Mouse (Mus musculus) intestine, postnatal 0 days (tissue): ENCODE data around the gene Fahd1. TPM values are rescaled to one million over a fixed set of nuclear protein-coding genes. Genes with fewer than 3 reads are reported as not detected.

ENCODE experiments used
- ATAC-seq: fragments of 200-750 bp; cut with Nextera tagmentation; 2 replicates; pipeline ENCODE4 v1.8.0; 2017; ENCODE audit warnings: mild to moderate bottlenecking, moderate TSS enrichment, moderate library complexity
- H3K27ac ChIP-seq: fragments of 300-500 bp; sonication (generic); 2 replicates; pipeline ENCODE4 v1.5.1; 2014; ENCODE audit warnings: mild to moderate bottlenecking, low read depth, low read length, moderate library complexity
- H3K27me3 ChIP-seq: fragments of 300-500 bp; sonication (generic); replicated peaks from 2 replicates; pipeline ENCODE4 v1.6.1; 2014; ENCODE audit warnings: low read length, mixed read lengths; ENCODE audit not compliant: control insufficient read depth, insufficient read depth
- H3K36me3 ChIP-seq: fragments of 300-500 bp; sonication (generic); 2 replicates; pipeline ENCODE4 v1.6.1; 2014; ENCODE audit warnings: mild to moderate bottlenecking, moderate library complexity; ENCODE audit not compliant: control insufficient read depth, insufficient read depth
- H3K4me1 ChIP-seq: fragments of 300-500 bp; sonication (generic); replicated peaks from 2 replicates; pipeline ENCODE4 v1.6.1; 2014; ENCODE audit warnings: antibody characterized with exemption, low read length, mixed read lengths; ENCODE audit not compliant: control insufficient read depth, insufficient read depth
- H3K4me2 ChIP-seq: fragments of 300-500 bp; sonication (generic); replicated peaks from 2 replicates; pipeline ENCODE4 v1.6.1; 2014; ENCODE audit warnings: low read depth, mild to moderate bottlenecking, moderate library complexity
- H3K4me3 ChIP-seq: fragments of 300-500 bp; sonication (generic); 2 replicates; pipeline ENCODE4 v1.5.1; 2014; ENCODE audit warnings: low read depth, low read length
- H3K9ac ChIP-seq: fragments of 300-500 bp; sonication (generic); 2 replicates; pipeline ENCODE4 v1.6.1; 2014; ENCODE audit warnings: mild to moderate bottlenecking, low read depth, low read length
- H3K9me3 ChIP-seq: fragments of 300-500 bp; sonication (generic); 2 replicates; pipeline ENCODE4 v1.6.1; 2016; ENCODE audit warnings: mixed run types; ENCODE audit not compliant: control insufficient read depth
- CTCF ChIP-seq: sonication (generic); IDR thresholded peaks from 2 replicates; pipeline ENCODE4 v1.5.1; 2016; ENCODE audit warnings: low read depth, mild to moderate bottlenecking, control low read depth, antibody characterized with exemption, moderate library complexity
- WGBS: fragments of 180-500 bp; shearing (Covaris S2); extraction: QIAGEN DNeasy Blood & Tissue Kit; methylation state at CpG from one replicate; pipeline ENCODE4 v1.1.7; 2014; 5-methylcytosine and 5-hydroxymethylcytosine counted together
- polyA plus RNA-seq: library from polyadenylated mRNA; unstranded; fragments of >200 nt; fragmentation: Nextera tagmentation; extraction: Ambion mirVana; gene quantifications from 2 replicates; pipeline ENCODE4 v1.2.1, GENCODE M21; 2015

Fahd1 gene
- 165 and 195 TPM in 2 replicates for polyA plus RNA-seq

GRCm38 (mm10) chr17:24850065-24850772, at the start of gene Fahd1:
Gene Fahd1 (minus strand): TSS chr17:24850364.
- Histone ChIP-seq H3K4me1 (no peaks in the 10 kb centered on the region), H3K4me2 (peak within 1 kb of the TSS; percentile 90), H3K36me3 (peaks cover 24% of the 10 kb centered on the region), H3K27me3 (no peaks in the 10 kb centered on the region), H3K4me3 (peak within 1 kb of the TSS; percentile 66), H3K9ac (peak within 1 kb of the TSS; percentile 68), H3K27ac (peak within 1 kb of the TSS; percentile 91), H3K9me3 (no peaks in the 10 kb centered on the region)
- ATAC-seq: peak; percentile 94
- peak; percentile 62 for TF ChIP-seq CTCF
- WGBS: under 1% methylated on average over 58 of the region's 58 CpGs

DNA sequence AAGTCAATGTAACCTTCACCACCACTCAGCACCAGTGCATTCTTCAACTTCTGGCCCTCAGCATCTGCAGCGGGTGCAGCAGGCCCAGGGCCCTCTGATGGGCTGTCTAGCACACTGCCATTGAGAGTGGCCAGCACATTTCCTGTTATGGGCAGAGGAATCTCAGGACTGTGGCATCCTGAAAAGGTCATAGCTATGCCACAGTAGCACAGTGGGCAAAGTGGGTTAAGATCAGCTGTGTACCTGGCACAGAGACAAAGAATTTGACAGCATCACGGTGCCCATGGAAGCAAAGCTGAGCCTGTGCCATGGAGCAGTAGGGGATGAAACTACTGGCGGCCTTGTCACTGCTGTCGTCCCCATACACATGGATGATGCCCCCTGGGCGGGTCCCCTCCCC, 49.0 kb upstream of the Fahd1 start:
- 0 out of 2 replicates have a peak, but pooled peaks cover 3% of the 10 kb centered on the region for H3K4me1 ChIP-seq
- H3K27me3 ChIP-seq: no peaks in the 10 kb centered on the region
- ATAC-seq: no peak
- H3K27ac ChIP-seq: no peak overlapping the region
- H3K36me3 ChIP-seq: peaks cover 62% of the 10 kb centered on the region
- H3K9ac ChIP-seq: no peak overlapping the region
- WGBS: 82% methylated on average over 5 of the region's 5 CpGs
- no peak overlapping the region for H3K4me3 ChIP-seq
- no peak overlapping the region for H3K4me2 ChIP-seq
- H3K9me3 ChIP-seq: no peaks in the 10 kb centered on the region
- TF ChIP-seq CTCF: no peak

DNA sequence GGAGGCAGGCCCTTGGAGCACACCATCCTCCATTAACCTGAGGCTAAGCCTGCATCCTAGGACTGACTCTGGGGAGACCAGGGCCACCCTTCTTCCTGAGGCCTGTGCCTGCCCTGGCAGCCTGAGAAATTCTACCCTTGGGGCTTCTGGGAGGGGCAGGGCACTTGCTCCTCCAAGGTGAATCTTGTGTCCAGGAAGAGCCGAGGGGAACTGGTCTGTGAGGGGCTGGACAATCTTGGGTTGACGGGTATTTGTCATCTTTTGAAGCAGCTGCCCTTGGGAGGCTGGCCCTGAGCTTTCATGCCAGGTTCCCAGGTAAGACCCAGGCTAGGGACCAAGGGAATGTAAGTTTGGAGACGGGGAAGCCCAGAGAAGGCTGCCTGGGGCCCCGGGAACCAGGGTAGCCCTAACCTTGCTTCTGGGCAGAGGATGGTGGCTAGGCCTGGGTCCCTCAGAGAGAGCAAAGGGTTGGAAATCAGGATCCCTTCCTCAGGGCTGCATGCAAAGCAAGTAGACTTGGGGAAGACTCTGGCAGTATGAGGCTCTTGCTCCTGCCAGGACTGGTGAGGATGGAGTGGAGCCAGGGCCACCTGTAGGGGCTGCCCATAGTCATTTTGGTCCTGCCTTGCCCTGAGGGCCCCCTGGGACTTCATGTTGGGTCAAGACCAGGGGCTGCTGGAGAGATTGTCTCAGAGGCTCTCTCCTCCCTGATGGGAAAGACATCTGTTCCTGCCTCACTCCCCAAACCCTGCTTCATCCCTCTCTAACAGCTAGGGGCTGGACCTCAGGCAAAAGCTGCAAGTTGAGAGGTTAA, 48.1 kb upstream of the Fahd1 start:
- WGBS: 77% methylated on average over 4 of the region's 4 CpGs
- no peaks in the 10 kb centered on the region for H3K27me3 ChIP-seq
- TF ChIP-seq CTCF: no peak
- ATAC-seq: no peak
- H3K9ac ChIP-seq: no peak overlapping the region
- no peak overlapping the region for H3K4me2 ChIP-seq
- H3K36me3 ChIP-seq: peaks cover 60% of the 10 kb centered on the region
- no peak overlapping the region for H3K27ac ChIP-seq
- 0 out of 2 replicates have a peak, but pooled peaks cover 7% of the 10 kb centered on the region for H3K4me1 ChIP-seq
- no peak overlapping the region for H3K4me3 ChIP-seq
- no peaks in the 10 kb centered on the region for H3K9me3 ChIP-seq

- Histone ChIP-seq H3K4me3 (peak overlapping the region; percentile 85; the same call in 1 of the 2 replicates), H3K27me3 (no peaks in the 10 kb centered on the region), H3K4me2 (peak overlapping the region; percentile 94), H3K9ac (no peak overlapping the region), H3K27ac (no peak overlapping the region), H3K4me1 (0 out of 2 replicates have a peak, but pooled peaks cover 7% of the 10 kb centered on the region), H3K9me3 (no peaks in the 10 kb centered on the region), H3K36me3 (peaks cover 60% of the 10 kb centered on the region)
- no peak for TF ChIP-seq CTCF
- ATAC-seq: no peak
- WGBS: 67% methylated on average over 4 of the region's 4 CpGs
Observed at GRCm38 (mm10) chr17:24897600-24897999, 47.4 kb upstream of the Fahd1 start.

DNA sequence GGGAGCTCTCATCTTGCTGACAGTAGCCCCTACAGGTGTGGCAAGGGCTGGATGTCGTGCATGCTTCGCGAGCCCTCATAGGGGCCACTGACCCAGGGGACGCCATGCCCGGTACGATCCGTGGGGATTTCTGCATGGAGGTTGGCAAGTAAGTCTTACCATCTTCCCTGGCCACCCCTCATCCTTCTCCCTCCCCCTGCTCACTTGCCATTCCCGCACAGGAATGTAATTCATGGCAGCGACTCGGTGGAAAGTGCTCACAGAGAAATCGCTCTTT, 46.8 kb upstream of the Fahd1 start:
- Histone ChIP-seq H3K4me3 (peak overlapping the region; percentile 85), H3K36me3 (peaks cover 60% of the 10 kb centered on the region), H3K9me3 (no peaks in the 10 kb centered on the region), H3K27ac (no peak overlapping the region), H3K4me2 (peak overlapping the region; percentile 94), H3K9ac (peak overlapping the region; percentile 88), H3K4me1 (0 out of 2 replicates have a peak, but pooled peaks cover 7% of the 10 kb centered on the region), H3K27me3 (no peaks in the 10 kb centered on the region)
- no peak for TF ChIP-seq CTCF
- WGBS: 17% methylated on average over 11 of the region's 11 CpGs
- ATAC-seq: no peak

DNA sequence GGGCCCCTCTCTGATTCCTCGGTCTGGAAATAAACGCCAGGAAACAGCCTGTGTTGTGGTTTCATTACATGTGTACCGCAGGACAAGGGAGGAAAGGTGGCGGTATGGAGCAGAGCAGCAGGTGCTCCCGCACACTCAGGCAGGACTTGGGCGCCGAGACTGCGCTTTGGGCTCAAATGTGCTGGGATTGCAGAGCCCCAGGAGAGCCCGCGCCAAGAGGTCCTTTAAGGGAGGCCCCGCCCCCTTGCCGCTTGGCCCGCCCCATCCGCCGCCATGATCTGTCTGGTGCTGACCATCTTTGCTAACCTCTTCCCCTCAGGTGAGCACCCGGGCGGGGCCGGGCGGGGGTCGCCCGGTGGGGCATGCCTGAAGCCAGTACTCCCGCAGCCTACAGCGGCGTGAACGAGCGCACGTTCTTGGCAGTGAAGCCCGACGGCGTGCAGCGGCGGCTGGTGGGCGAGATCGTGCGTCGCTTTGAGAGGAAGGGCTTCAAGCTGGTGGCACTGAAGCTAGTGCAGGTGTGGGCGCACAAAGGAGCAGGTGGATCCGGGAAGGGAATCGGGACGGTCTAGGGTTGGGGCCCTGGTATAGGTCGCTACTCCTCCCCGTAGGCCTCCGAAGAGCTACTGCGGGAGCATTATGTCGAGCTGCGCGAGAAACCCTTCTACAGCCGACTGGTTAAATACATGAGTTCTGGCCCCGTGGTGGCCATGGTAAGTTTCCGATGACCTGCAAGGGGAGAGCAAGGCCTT, 46.3 kb upstream of the Fahd1 start, which contains the start of gene Nme3:
Gene Nme3, plus strand, starts transcription at position 260 of the 752 bp plus-strand sequence.
- 0 out of 2 replicates have a peak, but pooled peaks cover 7% of the 10 kb centered on the region for H3K4me1 ChIP-seq
- peak within 1 kb of the TSS; percentile 86 for H3K27ac ChIP-seq
- TF ChIP-seq CTCF: peak; percentile 55
- peak within 1 kb of the TSS; percentile 85 for H3K4me3 ChIP-seq
- H3K4me2 ChIP-seq: peak within 1 kb of the TSS; percentile 94
- ATAC-seq: peak; percentile 53
- no peaks in the 10 kb centered on the region for H3K27me3 ChIP-seq
- H3K36me3 ChIP-seq: peaks cover 59% of the 10 kb centered on the region
- H3K9ac ChIP-seq: peak within 1 kb of the TSS; percentile 88
- 2% methylated on average over 46 of the region's 50 CpGs for WGBS
- no peaks in the 10 kb centered on the region for H3K9me3 ChIP-seq
